Mouse (Mus musculus): Measurements from ENCODE around the gene C2cd4c. TPM values are rescaled to one million over a fixed set of nuclear protein-coding genes. Genes with fewer than 3 reads are reported as not detected.

The C2cd4c gene
- polyA plus RNA-seq, 1 experiment from 2014 or later = not detected

DNA sequence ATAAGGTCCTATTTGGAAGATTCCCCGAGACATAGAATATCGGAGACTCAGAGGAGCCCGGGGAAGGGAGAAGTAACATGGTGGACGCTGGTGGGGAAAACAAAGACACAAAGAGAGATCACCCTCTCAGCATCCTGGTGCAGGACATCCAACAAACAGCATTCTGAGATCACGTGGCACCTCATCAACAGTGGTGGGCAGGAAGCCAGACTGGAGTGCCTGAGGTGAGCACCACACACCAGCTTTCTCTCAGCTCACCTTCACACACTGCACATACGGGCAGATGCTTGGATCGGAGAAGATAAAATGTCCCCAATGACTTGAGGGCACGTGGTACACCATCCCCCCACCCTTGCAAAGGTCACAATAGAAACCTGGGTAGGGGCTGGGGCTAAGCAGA lies 22.5 kb upstream of the C2cd4c start:
- Histone ChIP-seq H3K36me3 (no peaks in the 10 kb centered on the region), H3K9me3 (no peaks in the 10 kb centered on the region), H3K4me1 (peaks cover 27% of the 10 kb centered on the region), H3K9ac (no peak overlapping the region), H3K4me2 (peak overlapping the region; percentile 98; the same call in 1 of the 2 replicates), H3K27ac (no peak overlapping the region), H3K4me3 (no peak overlapping the region), H3K27me3 (peaks cover 46% of the 10 kb centered on the region)
- no peak; the same call in 1 of the 2 replicates for ATAC-seq (ENCODE audit: borderline replicate concordance, extremely low read depth, low FRiP score, low TSS enrichment)
- WGBS = 74% methylated on average over 8 of the region's 8 CpGs

DNA sequence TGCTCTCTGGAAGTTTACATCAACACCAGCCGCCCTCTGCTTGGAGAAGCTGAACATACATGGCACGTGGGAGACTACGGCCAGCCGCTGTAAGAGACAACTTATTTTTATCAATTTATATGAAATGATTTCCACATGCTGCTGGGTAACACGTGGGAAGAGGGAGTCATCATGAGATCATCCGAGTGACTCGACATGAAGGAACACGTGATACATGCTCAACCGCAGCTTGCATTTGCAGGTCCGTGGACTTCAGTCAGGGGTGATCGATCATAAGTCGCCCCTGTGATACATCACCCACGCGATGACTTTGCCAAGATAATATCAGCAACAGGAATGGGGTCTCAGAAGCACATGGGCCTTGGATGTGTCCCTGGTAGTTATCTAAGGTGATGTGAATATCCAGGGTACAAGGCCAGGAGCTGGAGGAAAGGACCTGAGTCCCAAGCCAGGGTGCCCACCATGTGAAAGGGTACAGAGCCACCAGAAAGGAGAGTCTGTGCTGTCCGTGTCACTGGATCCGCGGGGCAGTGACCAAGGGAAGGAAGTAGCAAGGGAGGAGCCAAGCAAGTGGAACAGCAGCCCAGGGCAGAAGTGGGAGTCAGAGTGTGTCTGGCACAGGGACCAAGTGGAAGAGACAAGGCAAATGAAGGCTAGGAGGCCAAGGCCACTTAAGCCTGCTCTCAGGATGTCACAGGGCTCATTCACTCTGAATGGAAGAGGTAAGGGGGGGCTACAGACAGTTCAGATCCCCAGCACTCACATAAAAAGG lies 19.4 kb upstream of the C2cd4c start:
- no peak overlapping the region for H3K4me2 ChIP-seq
- H3K4me1 ChIP-seq = peaks cover 16% of the 10 kb centered on the region
- no peak overlapping the region for H3K27ac ChIP-seq
- H3K4me3 ChIP-seq = no peak overlapping the region
- no peak for ATAC-seq (ENCODE audit: borderline replicate concordance, extremely low read depth, low FRiP score, low TSS enrichment)
- no peaks in the 10 kb centered on the region for H3K36me3 ChIP-seq
- peaks cover 23% of the 10 kb centered on the region for H3K27me3 ChIP-seq
- H3K9ac ChIP-seq = no peak overlapping the region
- no peaks in the 10 kb centered on the region for H3K9me3 ChIP-seq
- WGBS = 72% methylated on average over 17 of the region's 17 CpGs

DNA sequence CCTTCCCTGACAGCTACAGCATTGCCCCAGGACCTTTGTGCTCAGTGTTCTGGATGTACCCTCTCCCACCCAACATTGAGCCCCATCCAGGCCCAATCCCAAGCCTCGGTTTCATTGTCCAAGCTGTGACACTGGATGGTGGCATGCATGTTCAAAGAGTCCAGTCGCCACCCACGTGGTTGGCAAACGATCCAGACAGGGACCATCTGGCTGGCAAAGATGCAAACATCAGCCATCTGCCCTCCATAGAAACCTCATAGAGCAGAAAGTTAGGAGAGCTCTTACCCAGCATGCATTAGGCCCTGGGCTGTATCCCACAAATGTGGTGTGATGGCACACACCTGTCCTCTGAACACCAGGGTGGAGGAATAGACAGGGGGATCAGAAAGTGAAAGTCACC lies 17.6 kb upstream of the C2cd4c start:
- no peak overlapping the region for H3K27ac ChIP-seq
- no peaks in the 10 kb centered on the region for H3K36me3 ChIP-seq
- H3K9ac ChIP-seq = no peak overlapping the region
- H3K4me1 ChIP-seq = 0 out of 2 replicates have a peak, but pooled peaks cover 1% of the 10 kb centered on the region
- 69% methylated on average over 4 of the region's 4 CpGs for WGBS
- peaks cover 5% of the 10 kb centered on the region for H3K27me3 ChIP-seq
- ATAC-seq (ENCODE audit: borderline replicate concordance, extremely low read depth, low FRiP score, low TSS enrichment) = no peak
- no peak overlapping the region for H3K4me3 ChIP-seq
- no peaks in the 10 kb centered on the region for H3K9me3 ChIP-seq
- no peak overlapping the region for H3K4me2 ChIP-seq

DNA sequence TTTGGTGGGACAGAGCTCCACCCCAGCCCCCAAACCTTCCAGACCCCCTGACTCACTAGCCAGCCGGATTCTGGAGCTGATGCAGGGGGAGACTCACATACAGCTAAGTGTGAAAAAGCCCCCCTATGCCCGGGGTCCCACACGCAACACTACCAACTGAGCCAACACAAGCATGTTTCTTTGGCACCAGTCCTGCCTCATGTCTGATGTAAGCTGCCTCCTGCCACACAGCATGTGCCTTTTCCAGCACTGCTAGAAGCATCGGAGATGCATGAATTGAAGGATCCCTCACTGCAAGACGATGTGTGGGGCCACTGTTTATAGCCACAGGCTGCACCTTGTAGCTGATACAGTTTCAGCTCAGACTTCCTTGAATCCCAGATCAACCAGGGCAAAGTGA lies 14.6 kb upstream of the C2cd4c start:
- no peaks in the 10 kb centered on the region for H3K27me3 ChIP-seq
- H3K36me3 ChIP-seq = no peaks in the 10 kb centered on the region
- no peak for ATAC-seq (ENCODE audit: borderline replicate concordance, extremely low read depth, low FRiP score, low TSS enrichment)
- H3K9me3 ChIP-seq = no peaks in the 10 kb centered on the region
- H3K4me1 ChIP-seq = no peaks in the 10 kb centered on the region
- H3K4me3 ChIP-seq = no peak overlapping the region
- no peak overlapping the region for H3K27ac ChIP-seq
- WGBS = 77% methylated on average over 5 of the region's 5 CpGs
- no peak overlapping the region for H3K4me2 ChIP-seq
- no peak overlapping the region for H3K9ac ChIP-seq

DNA sequence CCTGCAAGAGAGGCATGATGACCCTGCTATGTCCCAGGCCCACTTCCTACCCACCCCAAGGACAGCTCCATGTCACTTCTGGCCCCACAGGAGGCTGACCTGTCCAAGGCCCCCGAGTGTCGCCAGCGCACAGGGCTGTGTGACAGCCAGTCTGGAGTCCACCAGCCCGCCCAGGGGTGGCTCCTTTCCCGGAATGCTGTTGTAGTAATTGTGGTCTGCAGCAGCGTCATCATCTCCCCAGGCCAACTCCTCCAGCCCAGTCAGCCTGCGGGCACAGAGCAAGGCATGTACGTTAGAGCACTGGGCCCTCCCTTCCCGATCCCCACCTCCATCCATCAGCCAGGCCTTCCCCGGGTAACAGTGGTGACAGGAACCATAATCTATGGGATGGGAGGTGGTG lies 12.3 kb upstream of the C2cd4c start:
- Histone ChIP-seq H3K4me2 (no peak overlapping the region), H3K4me1 (no peaks in the 10 kb centered on the region), H3K9me3 (no peaks in the 10 kb centered on the region), H3K27me3 (no peaks in the 10 kb centered on the region), H3K4me3 (no peak overlapping the region), H3K27ac (no peak overlapping the region), H3K9ac (no peak overlapping the region), H3K36me3 (no peaks in the 10 kb centered on the region)
- ATAC-seq (ENCODE audit: borderline replicate concordance, extremely low read depth, low FRiP score, low TSS enrichment) = no peak
- WGBS = 81% methylated on average over 10 of the region's 10 CpGs

DNA sequence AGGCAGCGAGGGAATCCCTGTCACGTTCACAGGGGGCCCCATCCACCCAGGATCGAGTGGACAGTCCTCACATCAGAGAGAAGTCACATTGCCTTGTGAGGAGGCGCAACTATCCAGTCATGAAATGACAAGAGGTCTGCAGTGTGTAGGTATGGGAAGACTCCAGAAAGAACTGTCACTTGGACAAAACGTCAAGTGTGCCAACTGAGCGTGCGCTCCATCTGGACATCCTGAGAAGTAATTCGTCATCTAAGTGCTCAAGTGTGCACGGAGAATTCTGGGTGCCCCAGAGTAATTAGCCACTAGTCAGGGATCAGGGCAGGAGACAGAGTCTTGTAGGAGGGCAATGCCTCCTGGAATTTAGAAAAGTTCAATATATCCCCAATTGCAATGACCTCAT lies 11.6 kb upstream of the C2cd4c start:
- no peaks in the 10 kb centered on the region for H3K9me3 ChIP-seq
- ATAC-seq (ENCODE audit: borderline replicate concordance, extremely low read depth, low FRiP score, low TSS enrichment) = no peak
- H3K4me2 ChIP-seq = no peak overlapping the region
- 66% methylated on average over 9 of the region's 9 CpGs for WGBS
- no peaks in the 10 kb centered on the region for H3K27me3 ChIP-seq
- H3K27ac ChIP-seq = no peak overlapping the region
- H3K4me1 ChIP-seq = no peaks in the 10 kb centered on the region
- H3K36me3 ChIP-seq = no peaks in the 10 kb centered on the region
- H3K9ac ChIP-seq = no peak overlapping the region
- no peak overlapping the region for H3K4me3 ChIP-seq

DNA sequence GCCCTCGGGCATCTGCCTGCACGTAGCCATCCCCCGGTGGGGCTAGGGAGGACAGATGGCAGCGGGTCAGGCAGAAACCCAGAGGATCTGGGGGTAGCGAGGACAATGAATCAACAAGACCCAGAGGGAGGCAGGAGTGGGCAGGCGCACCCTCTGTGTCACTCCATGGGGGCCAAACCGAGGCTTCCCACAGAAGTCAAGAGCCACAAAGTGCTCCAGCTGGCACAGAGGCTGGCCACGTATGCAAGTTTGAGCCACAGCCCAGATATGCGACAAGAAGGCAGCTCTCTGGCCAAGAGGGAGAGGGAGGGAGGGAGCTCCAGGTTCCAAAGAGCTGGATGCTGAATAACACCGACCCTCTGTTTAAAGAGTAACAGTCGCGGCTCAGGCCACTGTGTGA lies 10.1 kb upstream of the C2cd4c start:
- Histone ChIP-seq H3K9me3 (no peaks in the 10 kb centered on the region), H3K36me3 (no peaks in the 10 kb centered on the region), H3K27me3 (no peaks in the 10 kb centered on the region), H3K4me1 (no peaks in the 10 kb centered on the region), H3K9ac (no peak overlapping the region), H3K27ac (no peak overlapping the region), H3K4me2 (no peak overlapping the region), H3K4me3 (no peak overlapping the region)
- no peak for ATAC-seq (ENCODE audit: borderline replicate concordance, extremely low read depth, low FRiP score, low TSS enrichment)
- 67% methylated on average over 12 of the region's 12 CpGs for WGBS

DNA sequence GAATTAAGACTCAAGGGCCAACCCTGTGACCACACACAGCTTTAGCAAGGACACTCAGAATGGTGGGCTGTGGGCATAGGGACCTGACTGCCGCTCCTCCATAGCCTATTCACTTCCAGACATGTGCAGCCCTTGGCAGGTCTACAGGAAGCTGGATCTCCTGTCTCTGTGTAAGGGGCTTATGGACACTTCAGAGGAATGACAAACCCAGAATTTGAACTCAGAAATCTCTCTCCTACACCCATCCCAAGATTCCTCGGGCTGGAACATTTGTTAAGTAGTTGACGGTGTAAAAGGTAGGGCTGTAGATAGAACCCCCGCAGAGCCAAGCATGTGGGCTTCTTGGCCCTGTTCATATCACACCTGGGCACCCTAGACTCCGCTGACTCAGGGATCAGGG lies 2.6 kb upstream of the C2cd4c start:
- peaks cover 23% of the 10 kb centered on the region for H3K4me1 ChIP-seq
- no peaks in the 10 kb centered on the region for H3K36me3 ChIP-seq
- no peaks in the 10 kb centered on the region for H3K9me3 ChIP-seq
- no peak overlapping the region for H3K4me2 ChIP-seq
- H3K4me3 ChIP-seq = no peak overlapping the region
- no peak overlapping the region for H3K27ac ChIP-seq
- no peak for ATAC-seq (ENCODE audit: borderline replicate concordance, extremely low read depth, low FRiP score, low TSS enrichment)
- peaks cover 26% of the 10 kb centered on the region for H3K27me3 ChIP-seq
- no peak overlapping the region for H3K9ac ChIP-seq
- WGBS = 86% methylated on average over 5 of the region's 5 CpGs

DNA sequence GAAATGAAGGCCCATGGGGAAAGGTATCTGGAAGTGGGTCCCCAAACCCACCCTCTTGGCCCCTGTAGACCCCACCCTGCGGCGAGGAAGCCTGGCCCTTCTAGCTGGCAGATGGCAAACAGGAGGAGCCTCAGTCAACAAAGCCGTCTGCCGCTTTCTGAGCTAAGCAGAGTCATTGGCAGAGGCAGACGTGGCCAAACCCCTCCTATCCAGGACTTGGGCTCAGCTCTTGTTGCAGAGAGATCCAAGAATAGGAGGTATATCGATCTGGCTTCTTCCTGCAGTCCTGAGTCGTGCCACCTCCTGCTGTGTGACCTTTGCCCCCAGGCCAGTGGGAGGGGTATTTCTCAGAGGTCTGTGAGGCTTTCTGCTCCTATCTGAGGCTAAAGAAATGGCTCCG lies 2.0 kb upstream of the C2cd4c start:
- 9% methylated on average over 8 of the region's 8 CpGs for WGBS
- Histone ChIP-seq H3K4me3 (no peak overlapping the region), H3K4me2 (no peak overlapping the region), H3K36me3 (no peaks in the 10 kb centered on the region), H3K27me3 (peaks cover 31% of the 10 kb centered on the region), H3K9ac (no peak overlapping the region), H3K4me1 (peaks cover 23% of the 10 kb centered on the region), H3K9me3 (no peaks in the 10 kb centered on the region), H3K27ac (no peak overlapping the region)
- no peak for ATAC-seq (ENCODE audit: borderline replicate concordance, extremely low read depth, low FRiP score, low TSS enrichment)

DNA sequence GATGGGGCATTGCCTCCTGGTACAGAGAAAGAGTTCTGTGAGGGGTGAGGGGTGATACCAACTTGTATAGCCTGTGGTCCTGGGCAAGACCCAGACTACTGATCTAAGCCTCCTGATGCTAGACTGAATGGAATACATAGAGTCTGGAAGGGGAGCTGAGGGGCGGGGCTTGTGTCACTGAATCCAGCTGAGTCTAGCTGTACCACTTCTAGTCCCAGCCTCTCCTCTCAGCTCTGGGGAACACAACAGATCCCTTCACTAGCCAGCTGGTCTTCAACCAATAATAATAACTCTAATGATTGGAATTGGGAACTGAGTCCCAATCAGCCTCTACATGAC lies 449 bp upstream of the C2cd4c start:
- ATAC-seq (ENCODE audit: borderline replicate concordance, extremely low read depth, low FRiP score, low TSS enrichment) = peak; percentile 16; the same call in 1 of the 2 replicates
- Histone ChIP-seq H3K9me3 (no peaks in the 10 kb centered on the region), H3K4me2 (peak overlapping the region; percentile 93), H3K36me3 (no peaks in the 10 kb centered on the region), H3K27me3 (peaks cover 36% of the 10 kb centered on the region), H3K4me3 (peak overlapping the region; percentile 50), H3K27ac (no peak overlapping the region), H3K4me1 (peaks cover 23% of the 10 kb centered on the region), H3K9ac (no peak overlapping the region; the same call in 1 of the 2 replicates)
- 74% methylated on average over 1 of the region's 1 CpGs for WGBS

DNA sequence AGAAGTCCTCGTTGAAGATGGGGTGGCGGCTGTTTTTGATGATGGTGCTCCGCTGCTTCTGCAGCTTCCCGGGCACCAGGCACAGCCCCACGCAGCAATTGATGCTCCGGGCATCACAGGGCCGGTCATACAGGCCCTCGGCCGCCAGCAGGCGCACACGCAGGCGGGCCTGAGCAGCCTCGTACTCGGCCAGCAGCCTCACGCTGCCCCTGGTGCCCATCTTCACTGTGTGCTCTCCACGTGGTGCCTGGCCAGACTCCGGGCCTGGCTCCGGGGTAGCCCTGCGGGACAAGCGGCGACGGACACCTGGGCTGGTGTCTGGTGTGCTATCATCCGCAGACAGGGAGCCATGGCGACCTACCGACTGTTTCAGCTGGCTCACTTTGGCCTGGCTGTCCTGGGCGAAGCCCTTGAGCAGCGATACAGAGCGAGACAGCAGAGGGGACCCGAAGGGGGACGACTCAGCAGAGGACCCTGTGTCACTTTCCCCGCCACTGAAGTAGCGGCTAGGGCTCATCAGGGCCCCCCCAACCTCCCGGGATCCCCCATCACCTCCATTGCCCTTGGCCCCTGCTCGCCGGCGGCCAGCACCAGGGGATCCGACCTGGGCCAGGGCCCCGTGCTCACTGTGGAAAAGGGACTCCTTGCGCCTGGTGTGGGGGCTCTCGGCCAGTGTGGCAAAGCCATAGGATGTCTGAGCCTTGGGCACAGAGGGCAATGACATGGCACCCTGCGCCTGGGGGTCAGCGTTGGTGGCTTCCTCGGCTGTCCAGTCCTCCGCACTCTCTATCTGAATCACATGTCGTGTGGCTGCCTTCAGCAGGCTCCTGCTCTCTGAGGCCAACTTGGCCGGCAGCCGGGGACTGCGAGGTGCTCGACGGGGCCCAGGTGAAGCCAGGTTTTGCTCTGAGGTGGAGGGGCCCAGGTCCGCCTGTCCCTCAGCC lies 1.4 kb downstream of the C2cd4c start:
- no peak for ATAC-seq (ENCODE audit: borderline replicate concordance, extremely low read depth, low FRiP score, low TSS enrichment)

DNA sequence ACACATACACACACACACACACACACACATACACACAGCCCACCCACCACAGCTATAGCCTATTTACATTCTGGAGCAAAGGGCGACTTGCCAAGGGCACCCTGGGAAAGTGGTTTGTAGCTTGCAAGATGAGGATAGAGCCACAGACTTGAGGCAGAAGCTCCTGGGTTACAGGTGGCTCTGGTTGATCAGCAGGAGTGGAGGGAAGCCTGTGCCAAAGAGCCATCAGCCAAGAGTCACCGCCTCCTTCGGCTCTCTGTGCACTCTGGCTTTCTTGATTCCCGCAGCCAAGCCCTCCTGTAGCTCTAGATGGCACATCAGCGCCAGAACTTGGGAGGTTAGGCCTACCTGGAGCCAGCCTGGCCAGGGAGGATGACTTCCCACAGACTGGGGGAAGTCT lies 2.5 kb downstream of the C2cd4c start:
- WGBS = 21% methylated on average over 5 of the region's 5 CpGs
- Histone ChIP-seq H3K4me1 (peaks cover 23% of the 10 kb centered on the region), H3K27me3 (peaks cover 36% of the 10 kb centered on the region), H3K9me3 (no peaks in the 10 kb centered on the region), H3K4me3 (no peak overlapping the region), H3K27ac (no peak overlapping the region), H3K36me3 (no peaks in the 10 kb centered on the region), H3K9ac (no peak overlapping the region), H3K4me2 (no peak overlapping the region)
- no peak for ATAC-seq (ENCODE audit: borderline replicate concordance, extremely low read depth, low FRiP score, low TSS enrichment)

More for the DNA sequence above, 1.4 kb downstream of the C2cd4c start:
- Histone ChIP-seq H3K27ac (no peak overlapping the region), H3K4me3 (0 out of 2 replicates have a peak overlapping the region, but pooled peaks have one; percentile 4), H3K27me3 (peaks cover 36% of the 10 kb centered on the region), H3K4me2 (peak overlapping the region; percentile 93), H3K9me3 (no peaks in the 10 kb centered on the region), H3K4me1 (peaks cover 23% of the 10 kb centered on the region), H3K9ac (no peak overlapping the region), H3K36me3 (no peaks in the 10 kb centered on the region)
- WGBS = 8% methylated on average over 48 of the region's 51 CpGs

All from lung, embryonic 15.5 days (tissue).